Mouse (Mus musculus): Measurements from ENCODE around the gene Dnm1.
A peak's percentile ranks its signal among the peaks of the same experiment; 100 is the strongest.

The Dnm1 gene

DNA sequence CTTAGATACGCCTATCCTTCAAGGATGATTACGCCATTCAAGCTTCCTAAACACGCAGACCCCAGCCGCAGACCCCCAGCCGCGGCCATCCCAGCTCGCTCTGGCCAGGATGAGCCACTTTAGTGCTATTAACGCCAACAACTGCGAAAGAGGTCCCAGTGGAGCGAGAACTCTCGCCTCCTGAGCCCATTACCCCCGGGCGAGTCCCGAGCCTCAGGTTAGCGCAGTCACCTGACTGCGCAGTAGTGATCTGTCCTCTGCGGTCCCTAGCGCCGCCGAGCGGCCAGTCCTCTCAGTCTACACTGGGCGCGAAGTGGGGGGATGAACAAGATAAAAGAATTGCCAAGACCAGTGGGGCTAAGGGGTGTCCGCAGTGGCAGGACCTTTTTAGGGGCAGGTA, 8.3 kb upstream of the Dnm1 start:
- DNase-seq: peak in 1 of 2 experiments; percentile 53

DNA sequence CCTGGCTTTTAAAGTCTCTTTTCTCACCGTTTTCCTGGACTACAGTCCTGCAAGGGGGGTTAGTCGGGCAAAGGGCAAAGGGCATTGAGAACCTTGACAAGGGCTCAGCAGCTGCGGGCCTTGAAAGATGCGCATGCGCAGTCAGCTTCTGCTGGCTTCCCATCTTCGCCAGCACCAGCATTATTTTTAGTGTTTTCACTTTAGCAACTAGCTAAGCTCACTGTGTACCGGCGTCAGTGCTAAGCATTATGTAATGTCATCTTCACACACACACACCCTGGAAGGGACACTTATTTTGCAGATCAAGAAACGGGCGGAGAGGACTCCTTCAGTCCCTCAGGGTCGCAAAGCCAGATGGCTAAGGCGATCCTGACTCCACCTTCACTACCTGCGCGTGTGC, 7.6 kb upstream of the Dnm1 start:
- peak in 1 of 2 experiments; percentile 49 for DNase-seq

DNA sequence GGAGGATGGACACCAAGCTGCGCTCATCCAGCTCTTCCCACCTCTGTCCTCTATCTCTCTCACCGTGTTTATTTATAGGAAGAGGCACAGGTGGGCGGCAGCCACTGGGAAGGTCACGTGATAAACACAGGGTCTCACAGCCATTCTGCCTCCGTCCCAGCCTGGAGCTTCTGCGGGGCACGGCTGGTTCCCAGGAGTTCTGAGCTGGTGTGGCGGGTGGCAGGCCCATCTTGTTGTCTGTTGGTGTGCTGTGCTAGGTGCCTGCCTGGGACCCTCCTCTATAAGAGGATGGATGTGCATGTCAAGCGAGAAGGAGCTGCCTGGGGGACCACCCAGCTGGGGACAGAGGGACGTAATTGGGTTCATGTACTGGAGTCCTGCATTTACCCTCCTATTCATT, 5.2 kb upstream of the Dnm1 start:
- no peak for DNase-seq

DNA sequence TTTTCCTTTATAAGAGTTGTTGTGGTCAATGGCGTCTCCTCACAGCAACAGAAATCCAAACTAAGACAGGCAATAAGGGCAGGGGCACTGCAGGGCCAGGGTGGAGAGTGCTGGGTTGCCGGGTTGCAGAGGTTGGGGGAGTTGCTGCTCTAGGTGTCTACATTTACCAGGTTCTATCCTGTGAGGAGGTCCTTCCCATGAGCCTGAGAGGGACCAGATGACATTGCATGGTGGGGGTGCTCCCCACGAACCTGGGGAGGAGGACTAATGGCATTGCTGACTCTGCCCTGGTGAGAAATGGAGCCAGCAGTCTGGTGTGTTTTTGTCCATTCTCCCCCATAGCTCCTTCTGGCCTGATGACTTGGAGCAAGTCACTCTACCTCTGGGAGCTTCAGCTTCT, 4.6 kb upstream of the Dnm1 start:
- DNase-seq: no peak

DNA sequence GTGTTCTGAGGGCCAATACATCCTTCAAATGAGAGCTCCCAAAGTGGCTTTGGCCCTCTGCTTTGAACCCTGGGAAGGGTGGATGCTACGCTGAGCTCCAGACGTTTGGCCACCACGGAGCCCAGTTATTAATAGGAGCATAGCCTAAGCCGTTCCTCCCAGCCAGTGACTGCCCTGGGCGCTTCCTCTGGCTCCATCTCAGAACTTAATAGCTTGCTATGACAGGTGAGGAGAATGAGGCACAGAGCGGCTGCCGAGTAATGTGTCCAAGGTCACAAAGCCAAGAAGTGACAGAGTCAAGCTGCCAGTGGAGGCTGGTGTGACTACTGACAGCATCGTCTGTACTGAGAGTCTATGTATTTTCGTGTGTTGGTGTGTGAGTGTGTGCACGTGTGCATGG, 3.1 kb upstream of the Dnm1 start:
- no peak for DNase-seq

DNA sequence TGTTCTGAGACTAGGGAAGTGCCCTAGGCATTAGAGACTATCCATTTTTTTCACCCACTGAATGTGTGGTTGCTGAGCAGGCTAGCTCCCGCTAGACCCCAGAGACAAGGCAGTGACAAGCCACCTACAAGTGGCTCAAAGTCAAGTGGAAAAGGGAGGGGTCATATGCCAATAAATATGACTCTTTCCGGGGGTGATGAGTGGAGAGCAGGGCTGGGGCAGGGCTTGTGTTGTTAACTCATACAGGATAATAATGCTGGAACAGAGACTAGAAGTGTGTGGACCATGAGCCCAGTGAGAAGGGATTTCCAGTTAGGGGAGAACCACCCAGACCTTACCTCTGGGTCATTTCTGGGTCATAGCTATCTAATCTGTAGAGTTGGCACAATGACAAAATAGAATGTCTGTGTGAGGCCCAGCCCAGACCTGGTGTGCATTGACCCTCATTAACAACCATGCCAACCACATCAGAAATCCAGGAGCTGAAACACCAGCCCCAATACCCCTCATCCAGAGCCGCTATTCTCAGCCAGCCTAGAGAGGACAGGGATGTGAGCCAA, 1.3 kb upstream of the Dnm1 start:
- no peak for DNase-seq

DNA sequence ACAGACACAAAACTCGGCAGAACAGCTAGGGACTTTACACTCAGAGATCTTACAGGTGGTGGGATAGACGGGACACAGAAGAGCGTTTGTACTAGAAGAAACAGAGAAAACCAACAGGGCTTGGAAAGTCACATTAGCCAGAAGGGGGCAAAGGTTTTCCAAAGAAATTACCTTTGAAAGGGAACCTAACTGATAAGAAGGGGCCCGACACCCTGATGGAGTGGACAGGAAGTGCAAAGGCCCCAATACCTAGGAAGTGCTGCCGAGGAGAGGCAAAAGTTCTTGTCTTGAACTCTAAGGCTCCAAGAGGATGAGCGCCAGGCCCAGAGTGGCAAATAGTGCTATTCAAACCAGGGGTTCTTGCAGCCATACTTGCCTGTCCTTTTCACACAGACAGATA, 698 bp upstream of the Dnm1 start:
- no peak for DNase-seq

DNA sequence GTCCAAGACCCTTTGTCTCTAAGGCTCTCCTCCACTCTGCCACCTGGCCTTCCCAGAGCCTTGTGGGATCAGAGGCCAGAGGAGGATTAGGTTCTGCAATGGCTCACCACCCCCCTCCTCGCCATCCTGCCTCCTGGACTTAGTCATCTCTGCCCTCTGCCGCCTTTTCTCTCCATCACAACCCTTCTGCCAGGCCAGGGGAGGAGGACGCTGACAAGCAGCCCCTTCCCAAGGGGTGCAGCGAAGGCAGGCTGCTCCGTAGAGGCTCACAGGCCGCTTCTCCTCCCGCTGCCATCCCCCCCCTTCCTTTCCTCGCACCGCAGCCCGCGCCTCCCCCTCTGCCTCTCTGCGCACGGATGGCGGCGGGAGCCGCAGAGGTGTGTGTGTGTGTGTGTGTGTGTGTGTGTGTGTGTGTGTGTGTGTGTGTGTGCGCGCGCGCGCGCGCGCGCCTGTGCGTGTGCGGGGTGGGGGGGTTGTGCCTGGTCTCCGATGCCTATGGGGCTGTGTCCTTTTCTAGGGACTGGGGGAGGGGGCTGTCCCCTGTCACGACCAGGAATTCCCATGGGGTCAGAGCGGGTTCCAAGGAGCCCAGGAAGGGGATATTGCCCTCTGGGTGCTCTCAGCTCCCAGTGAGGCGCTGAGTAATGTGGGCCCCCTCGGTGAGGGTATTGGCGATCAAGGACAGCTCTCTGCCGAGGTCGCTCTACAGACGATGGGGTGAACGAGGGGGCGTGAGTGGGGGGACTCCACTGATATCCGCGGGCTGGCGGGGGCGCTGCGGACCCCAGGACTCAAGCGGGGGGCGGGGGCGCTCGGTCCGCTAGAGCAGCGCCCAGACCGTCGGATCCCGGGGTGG, 759 bp downstream of the Dnm1 start, which contains the start of gene Ciz1:
Gene Ciz1, plus strand, starts transcription at position 177 of the 856 bp plus-strand sequence.
- no peak for DNase-seq

DNA sequence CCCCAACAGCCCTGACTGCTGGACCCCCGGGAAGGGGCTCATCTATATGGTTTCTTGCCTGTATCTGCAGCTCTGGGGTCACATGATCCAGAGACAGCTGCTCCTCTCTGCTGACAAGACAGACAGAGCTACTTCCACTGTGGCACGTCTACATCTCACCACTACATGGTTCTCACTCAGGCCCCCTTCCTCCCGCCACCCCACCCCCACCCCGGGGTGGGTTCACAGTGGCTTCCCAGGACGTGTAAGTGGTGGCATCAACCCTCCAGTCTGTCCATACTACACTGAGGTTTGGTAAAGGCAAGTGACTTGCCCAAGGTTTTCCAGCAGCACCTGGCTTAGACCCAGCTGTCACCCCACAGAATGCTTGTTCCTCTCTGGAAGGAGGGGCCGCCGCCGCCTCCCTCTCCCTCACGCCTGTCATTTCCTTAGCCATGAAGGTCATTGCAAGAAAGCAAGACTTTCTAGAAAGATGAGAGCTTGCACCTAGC, 1.6 kb downstream of the Dnm1 start:
- DNase-seq: no peak

DNA sequence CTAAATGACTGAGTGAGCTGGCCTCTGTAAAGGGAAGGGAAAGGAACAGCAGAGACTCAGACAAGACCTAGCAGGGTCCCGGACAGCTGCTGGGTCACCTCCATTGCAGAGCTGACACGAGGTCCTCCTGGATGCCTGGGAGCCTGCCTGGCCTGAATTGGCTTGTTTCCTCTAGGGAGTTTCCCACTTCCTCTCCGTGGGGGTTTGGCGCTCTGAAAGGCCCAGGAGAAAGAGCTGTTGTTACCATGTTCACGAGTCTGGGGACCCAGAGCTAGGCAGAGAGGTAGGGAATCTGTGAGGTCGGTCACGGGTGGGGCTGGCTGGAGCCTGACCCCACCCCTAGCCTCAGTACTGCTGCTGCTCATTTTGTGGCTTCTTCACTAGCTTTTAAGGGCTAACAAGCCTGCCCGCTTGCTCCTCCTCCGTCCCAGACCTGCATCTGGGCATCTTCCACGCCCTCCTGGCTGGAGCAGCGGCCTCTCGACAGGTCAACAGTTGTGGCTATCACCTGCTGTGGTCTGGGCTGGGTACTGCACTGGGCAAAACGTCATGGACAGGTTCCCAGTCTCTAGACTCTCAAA, 2.6 kb downstream of the Dnm1 start:
- DNase-seq: no peak

DNA sequence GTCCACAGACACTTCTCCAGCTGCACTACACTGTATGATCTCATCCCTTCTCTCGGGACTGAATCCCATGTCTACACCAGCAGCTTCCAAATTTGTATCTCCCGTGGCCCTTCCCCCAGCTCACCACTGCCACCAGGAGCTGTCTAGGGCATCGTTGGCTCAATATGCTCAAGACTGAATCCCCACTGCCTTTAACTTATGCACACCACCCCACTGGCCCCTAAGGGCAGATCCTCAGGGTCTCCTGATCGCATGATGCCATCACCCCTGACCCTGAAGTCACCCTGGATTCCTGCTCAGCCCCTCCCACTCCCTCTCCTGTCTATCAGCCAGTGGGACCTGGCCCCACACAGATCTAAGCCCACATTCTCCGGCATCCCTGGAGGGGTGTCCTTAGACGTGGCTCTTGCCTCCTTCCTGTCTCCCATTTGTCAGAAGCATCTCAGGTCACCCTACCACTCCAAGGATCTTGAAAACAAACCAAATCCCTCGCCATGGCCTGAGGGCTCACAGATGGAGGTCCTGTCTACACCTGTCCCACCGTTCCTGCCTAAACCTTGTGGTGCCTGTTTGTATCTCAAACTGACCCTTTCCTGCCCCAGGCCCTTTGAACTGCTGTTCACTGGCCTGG, 3.4 kb downstream of the Dnm1 start:
- no peak for DNase-seq

DNA sequence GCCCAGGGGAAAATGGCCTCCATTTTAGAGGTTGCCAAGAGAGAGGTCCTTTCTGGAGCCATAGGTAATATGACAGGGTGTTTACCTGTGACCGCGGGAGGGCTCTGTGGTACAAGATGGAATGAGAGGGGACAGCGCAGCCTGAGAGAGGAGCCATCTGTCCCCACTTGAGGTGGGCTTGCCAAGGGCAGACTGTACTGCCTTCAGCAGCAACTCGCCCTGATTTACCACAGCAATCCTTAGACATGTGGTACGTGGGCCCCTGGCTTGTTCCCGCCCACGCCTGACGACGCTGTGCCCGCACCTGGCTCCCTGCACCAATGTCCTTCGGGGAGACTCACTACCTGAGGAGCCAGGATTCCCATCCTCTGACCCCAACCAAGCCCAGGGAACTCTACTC, 4.8 kb downstream of the Dnm1 start:
- no peak for DNase-seq

DNA sequence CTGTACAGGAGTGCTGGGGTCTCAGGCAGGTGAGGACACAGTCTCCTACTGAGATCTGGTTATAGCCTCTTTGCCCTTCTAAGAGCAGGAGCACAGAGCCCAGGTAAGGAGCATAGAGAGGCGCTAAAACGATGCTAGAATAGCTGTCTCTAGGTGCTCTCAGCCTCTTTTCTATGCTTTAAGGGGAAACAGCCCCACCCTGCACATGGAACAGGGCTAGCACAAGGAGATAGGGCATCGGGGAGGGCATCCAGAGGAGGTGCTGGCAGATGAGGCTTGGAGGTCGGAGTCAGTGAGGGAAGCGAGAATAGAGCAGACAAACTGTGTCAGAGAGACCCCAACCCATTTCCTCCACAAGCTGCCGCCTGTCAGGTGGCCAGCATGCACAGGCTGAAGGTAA, 6.1 kb downstream of the Dnm1 start:
- no peak for DNase-seq

DNA sequence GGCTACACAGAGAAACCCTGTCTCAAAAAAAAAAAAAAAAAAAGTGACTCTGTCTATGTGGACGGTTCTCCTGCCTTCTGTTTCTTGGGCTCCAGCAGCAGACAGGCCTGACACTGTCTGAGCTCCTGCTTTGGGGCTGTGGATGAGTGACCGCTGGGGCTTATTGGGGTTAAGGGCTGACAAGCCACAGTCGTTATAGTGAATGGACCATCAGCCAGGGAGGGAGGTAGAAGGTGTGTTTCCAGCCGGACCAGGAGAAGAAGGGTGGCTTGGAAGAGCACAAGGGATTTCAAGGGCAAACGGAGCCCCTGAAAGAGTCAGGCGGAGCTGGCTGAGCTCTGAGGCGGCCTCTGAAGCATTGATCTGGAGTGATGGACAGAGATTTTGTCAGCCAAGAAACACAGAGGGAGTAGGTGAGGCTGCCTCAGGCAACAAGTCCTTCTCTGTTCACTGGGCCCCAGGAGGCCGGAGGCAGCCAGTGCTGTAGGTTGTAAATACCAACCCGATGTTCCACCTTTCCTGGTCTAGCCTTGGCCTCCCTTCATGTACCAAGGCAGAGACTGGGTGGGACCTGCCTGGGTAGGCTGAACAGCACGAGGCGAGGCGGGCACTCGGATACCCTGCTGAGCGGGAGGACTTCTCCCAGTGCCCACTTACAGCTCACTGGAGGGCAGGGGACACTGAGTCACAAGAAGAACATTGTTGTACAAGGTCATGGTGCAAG, 8.4 kb downstream of the Dnm1 start:
- DNase-seq: no peak

DNA sequence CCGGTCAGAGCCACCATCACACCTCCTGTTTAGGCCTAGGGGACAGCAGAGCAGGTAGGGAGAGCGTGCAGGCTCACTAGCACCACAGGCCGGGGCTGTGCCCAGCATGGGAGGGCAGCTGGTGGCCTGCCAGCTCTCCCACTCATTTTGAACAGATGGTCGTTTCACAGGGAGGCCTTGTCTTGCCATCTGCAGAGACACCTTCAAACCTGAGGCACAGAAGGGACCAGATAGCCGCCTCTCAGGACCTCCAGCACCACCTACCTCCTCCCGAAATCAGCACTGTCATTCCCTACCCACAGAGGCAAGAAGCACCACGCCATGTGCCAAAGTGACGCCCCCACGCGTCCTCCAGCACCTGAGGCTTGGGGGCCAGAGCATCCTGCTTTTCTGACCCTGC, 9.1 kb downstream of the Dnm1 start:
- no peak for DNase-seq

DNA sequence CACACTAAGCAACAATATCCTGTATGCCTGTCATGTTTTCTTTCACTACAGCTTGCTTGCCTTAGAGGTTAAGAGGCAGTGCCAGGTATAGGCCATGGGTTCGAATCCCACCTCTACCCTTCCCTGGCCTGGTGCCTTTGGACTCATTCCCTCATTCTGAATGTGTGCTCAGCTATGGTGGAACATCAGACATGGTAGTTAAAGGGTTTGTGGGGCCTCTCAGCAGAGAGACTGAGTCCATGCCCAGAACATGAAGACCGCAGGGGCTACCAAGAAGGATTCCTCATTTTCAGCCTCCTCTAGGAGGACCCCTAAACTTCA, 9.8 kb downstream of the Dnm1 start:
- no peak for DNase-seq

DNA sequence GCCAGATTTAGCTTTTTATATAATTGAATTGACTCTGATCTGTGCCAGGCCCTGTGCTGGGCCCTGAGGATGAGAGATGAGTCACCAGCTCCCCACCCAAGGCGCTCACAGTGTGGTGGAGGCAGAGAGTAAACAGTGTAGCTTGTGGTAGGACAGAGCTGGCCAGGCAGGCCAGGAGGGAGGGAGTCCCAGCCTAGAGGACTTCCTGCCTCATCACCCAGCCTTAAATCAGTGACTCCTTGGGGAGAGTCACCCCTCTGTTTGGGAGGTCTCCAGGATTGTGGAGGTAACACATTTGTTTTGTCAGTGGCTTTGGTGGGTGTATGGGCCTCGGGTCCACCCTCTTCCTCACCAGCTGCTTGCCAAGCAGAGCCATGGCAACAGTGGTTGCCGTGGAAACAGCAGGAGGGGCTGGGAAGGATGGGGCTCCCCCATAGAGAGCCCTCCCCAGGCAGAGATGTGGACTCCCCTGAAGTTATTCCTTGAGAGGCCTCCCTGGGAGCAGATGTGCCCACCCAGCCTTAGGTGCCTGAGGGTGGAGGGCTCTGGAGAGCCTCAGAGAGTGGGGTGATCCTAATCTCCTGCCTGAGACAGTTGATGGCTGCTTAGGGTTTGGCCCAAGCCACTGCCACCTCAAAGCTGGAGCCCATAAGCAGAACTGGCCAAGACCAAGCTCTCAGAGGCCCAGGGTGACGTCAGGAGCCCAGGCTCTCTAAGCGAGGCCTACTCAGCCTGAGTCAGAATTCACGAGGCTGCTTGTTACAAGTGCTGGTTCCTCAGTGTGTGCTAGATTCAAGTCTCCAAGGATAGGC, 10.4 kb downstream of the Dnm1 start:
- DNase-seq: no peak

DNA sequence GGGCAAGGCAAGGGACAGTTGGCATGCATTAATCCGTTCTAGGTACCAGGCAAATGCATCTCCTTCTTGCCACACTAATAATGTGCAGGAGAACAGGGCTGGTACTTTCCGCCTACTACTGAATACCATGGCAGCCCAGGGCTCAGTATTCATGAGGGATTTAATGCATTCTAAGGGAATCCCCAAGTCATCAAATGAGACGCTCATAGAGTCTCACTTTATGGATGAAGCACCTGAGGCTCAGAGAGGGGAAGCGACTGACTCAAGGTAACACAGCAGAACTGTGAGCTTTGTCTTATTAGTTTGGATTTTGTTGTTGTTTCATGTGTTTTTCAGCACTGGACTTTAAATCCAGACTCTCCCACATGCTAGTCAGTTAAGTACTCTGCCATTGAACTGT, 11.1 kb downstream of the Dnm1 start:
- DNase-seq: no peak

DNA sequence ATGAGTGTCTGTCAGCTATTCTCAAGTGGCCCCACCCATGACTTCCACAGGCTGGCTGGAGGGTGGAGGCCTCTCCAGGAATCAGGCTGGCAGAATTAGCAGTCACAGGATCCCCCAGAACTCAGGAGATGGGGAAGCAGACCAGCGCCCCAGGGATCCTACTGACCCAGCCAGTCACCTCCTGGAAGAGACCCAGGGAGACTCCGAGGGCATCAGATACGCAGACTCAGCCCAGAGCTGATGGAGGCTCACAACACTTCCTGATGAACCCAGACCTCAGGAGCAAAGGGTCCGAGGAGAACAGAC, 11.6 kb downstream of the Dnm1 start:
- DNase-seq: no peak

DNA sequence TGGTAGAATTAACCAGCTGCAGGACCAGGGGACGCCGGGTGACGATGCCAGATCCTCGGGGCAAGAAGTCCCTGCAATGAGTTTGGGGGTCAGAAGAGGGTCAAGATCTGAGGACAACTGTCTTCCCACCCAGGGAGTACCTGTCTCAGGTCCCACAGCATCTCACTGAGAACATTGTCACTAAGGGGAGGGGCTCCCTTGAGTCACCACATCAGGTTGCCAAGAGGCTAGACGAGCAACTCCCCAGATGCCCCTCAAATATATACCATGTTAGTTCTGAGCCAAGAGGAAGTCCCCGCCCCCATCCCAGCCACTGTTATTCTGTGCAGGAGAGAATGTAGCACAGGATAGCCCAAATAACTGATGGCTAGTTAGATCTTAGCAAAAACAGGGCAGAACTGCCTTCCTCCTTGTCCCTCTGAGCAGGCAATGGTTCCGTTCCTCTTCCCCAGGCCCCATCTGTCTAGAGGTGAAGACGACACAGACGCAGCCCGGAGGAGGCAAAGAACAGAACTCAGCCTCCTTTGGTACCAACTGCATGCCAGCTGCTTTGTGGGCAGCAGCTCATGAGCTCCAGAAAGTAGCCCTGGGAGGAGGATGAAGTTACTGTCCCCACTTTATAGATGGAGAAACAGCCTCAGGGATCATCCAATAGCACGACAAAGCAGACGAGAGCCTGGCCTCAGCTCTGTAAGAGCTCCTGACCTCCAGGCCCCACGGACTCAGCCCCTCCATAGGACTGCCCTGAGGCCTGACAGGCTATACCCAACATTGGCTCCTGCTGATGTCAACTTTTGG, 12.1 kb downstream of the Dnm1 start:
- DNase-seq: no peak

DNA sequence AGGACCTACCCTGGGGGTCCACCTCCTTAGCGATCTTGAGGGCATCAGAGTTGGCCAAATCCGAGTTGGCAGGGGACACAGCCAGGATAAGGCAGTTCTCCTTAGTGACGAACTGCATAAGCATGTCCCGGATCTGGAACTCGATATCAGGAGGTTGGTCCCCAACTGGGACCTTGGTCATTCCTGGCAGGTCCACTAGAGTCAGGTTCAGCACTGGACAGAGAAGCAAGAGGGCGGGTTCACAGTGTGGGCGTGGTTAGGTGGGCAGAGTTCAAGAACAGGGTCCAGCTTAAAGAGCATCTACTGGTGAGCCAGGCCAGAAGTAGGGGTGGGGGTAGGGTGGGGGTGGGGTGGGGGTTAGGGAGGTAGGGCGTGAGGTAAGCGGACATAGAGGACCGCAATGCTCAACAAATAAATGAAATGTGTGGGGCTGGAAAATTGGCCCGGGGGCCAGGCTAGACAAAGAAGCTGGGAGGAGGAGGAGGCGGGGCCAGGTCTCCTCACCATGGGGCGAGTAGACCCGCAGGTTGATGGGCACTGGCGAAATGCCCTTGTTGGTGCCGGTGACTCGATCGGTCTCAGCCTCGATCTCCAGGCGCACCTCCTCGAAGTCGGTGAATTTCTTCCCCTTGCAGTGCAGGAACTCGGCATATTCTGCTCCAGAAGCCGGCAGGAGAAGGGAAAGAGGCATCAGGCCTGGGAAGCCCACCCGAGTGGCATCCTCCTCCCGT, 13.1 kb downstream of the Dnm1 start:
- no peak for DNase-seq

Data from thymus, adult 18-20 months (tissue).